Mouse (Mus musculus): ENCODE results near the gene Epha1. TPM values are rescaled to one million over a fixed set of nuclear protein-coding genes. Genes with fewer than 3 reads are reported as not detected.

Epha1 gene
- polyA plus RNA-seq, 1 experiment from 2014 or later, result 0.24 TPM

GRCm38 (mm10) chr6:42372421-42372815, 650 bp downstream of the Epha1 start:
- ATAC-seq (ENCODE audit: low FRiP score), result peak; percentile 28; the same call in 1 of the 2 replicates
- H3K4me1 ChIP-seq, result peaks cover 14% of the 10 kb centered on the region
- H3K27ac ChIP-seq (replicated peaks), result no peak overlapping the region
- peak overlapping the region; percentile 98 for H3K4me2 ChIP-seq
- no peak overlapping the region for H3K9ac ChIP-seq (replicated peaks)
- H3K27me3 ChIP-seq (replicated peaks), result 0 out of 2 replicates have a peak, but pooled peaks cover 3% of the 10 kb centered on the region
- no peaks in the 10 kb centered on the region for H3K36me3 ChIP-seq
- WGBS, result 20% methylated on average over 9 of the region's 9 CpGs
- peak overlapping the region; percentile 51; the same call in 1 of the 2 replicates for H3K4me3 ChIP-seq (replicated peaks)
- H3K9me3 ChIP-seq (replicated peaks), result no peaks in the 10 kb centered on the region

DNA sequence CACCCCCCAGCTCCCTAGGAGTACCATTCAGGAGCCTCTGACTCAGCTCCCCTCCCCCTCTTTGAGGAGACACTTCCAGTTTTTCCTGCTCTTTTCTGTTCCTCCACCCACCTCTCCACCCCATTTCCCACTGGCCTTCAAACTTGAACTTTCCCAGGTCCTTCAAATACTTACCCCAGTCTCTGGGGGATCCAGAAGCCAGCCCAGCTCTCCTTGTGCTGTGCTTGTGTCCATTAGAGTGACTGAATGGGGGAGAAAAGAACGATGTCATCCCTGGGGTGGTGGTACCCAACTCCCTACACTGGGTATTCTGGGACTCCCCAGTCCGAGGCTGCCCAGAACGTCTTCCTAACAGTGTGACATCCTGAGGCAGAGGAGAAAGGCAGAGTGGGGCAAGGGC, 1.1 kb downstream of the Epha1 start:
- Histone ChIP-seq H3K36me3 (no peaks in the 10 kb centered on the region), H3K27me3 (replicated peaks) (0 out of 2 replicates have a peak, but pooled peaks cover 3% of the 10 kb centered on the region), H3K27ac (replicated peaks) (no peak overlapping the region), H3K9ac (replicated peaks) (no peak overlapping the region), H3K9me3 (replicated peaks) (no peaks in the 10 kb centered on the region), H3K4me2 (no peak overlapping the region), H3K4me3 (replicated peaks) (no peak overlapping the region), H3K4me1 (peaks cover 14% of the 10 kb centered on the region)
- 12% methylated on average over 3 of the region's 3 CpGs for whole genome bisulfite sequencing
- no peak for ATAC-seq (ENCODE audit: low FRiP score)

- 35% methylated on average over 4 of the region's 4 CpGs for WGBS
- H3K27ac ChIP-seq (replicated peaks), result no peak overlapping the region
- no peaks in the 10 kb centered on the region for H3K9me3 ChIP-seq (replicated peaks)
- no peak for ATAC-seq (ENCODE audit: low FRiP score)
- 0 out of 2 replicates have a peak, but pooled peaks cover 3% of the 10 kb centered on the region for H3K27me3 ChIP-seq (replicated peaks)
- H3K4me2 ChIP-seq, result no peak overlapping the region
- no peaks in the 10 kb centered on the region for H3K36me3 ChIP-seq
- peaks cover 14% of the 10 kb centered on the region for H3K4me1 ChIP-seq
- no peak overlapping the region for H3K9ac ChIP-seq (replicated peaks)
- H3K4me3 ChIP-seq (replicated peaks), result no peak overlapping the region
Observed at GRCm38 (mm10) chr6:42370630-42371363, 2.3 kb downstream of the Epha1 start.

- H3K27me3 ChIP-seq (replicated peaks), result 0 out of 2 replicates have a peak, but pooled peaks cover 3% of the 10 kb centered on the region
- H3K27ac ChIP-seq (replicated peaks), result no peak overlapping the region
- WGBS, result 10% methylated on average over 3 of the region's 3 CpGs
- no peak overlapping the region for H3K9ac ChIP-seq (replicated peaks)
- H3K4me1 ChIP-seq, result peaks cover 14% of the 10 kb centered on the region
- no peak overlapping the region for H3K4me3 ChIP-seq (replicated peaks)
- H3K4me2 ChIP-seq, result no peak overlapping the region
- H3K36me3 ChIP-seq, result no peaks in the 10 kb centered on the region
- no peak for ATAC-seq (ENCODE audit: low FRiP score)
- no peaks in the 10 kb centered on the region for H3K9me3 ChIP-seq (replicated peaks)
Observed at GRCm38 (mm10) chr6:42369870-42370269, 3.2 kb downstream of the Epha1 start.

- no peak for ATAC-seq (ENCODE audit: low FRiP score)
- H3K4me3 ChIP-seq (replicated peaks), result no peak overlapping the region
- H3K36me3 ChIP-seq, result peaks cover 5% of the 10 kb centered on the region
- H3K4me2 ChIP-seq, result no peak overlapping the region
- H3K4me1 ChIP-seq, result 0 out of 2 replicates have a peak, but pooled peaks cover 4% of the 10 kb centered on the region
- H3K9ac ChIP-seq (replicated peaks), result no peak overlapping the region
- no peak overlapping the region for H3K27ac ChIP-seq (replicated peaks)
- WGBS, result 93% methylated on average over 6 of the region's 6 CpGs
- no peaks in the 10 kb centered on the region for H3K27me3 ChIP-seq (replicated peaks)
- no peaks in the 10 kb centered on the region for H3K9me3 ChIP-seq (replicated peaks)
Observed at GRCm38 (mm10) chr6:42365215-42365614, 7.9 kb downstream of the Epha1 start.

GRCm38 (mm10) chr6:42364607-42365006, 8.5 kb downstream of the Epha1 start:
- Histone ChIP-seq H3K27ac (replicated peaks) (no peak overlapping the region), H3K36me3 (peaks cover 11% of the 10 kb centered on the region), H3K9ac (replicated peaks) (no peak overlapping the region), H3K27me3 (replicated peaks) (no peaks in the 10 kb centered on the region), H3K4me2 (no peak overlapping the region), H3K9me3 (replicated peaks) (no peaks in the 10 kb centered on the region), H3K4me1 (0 out of 2 replicates have a peak, but pooled peaks cover 4% of the 10 kb centered on the region), H3K4me3 (replicated peaks) (no peak overlapping the region)
- 95% methylated on average over 15 of the region's 15 CpGs for WGBS
- ATAC-seq (ENCODE audit: low FRiP score), result no peak

DNA sequence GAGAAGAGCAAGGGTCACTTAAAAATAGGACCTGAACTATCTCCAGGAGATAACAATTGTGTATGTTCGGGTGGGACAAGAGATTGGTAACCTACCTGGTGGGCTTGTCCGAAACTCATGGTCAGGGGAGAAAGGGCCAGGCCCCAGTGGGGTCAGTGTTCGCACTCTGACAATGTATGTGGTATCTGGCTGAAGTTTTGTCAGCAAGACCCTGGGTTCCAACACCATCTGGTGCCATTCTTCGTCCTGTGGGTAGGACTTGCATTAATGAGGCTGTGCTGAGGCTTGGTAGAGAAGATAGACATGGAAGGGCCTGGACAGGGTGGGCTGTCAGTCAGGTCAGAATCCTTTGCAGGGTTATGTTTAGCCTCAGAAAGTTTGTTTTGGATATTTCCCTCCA, 9.0 kb downstream of the Epha1 start:
- no peaks in the 10 kb centered on the region for H3K27me3 ChIP-seq (replicated peaks)
- peaks cover 15% of the 10 kb centered on the region for H3K36me3 ChIP-seq
- no peak for ATAC-seq (ENCODE audit: low FRiP score)
- 92% methylated on average over 4 of the region's 4 CpGs for WGBS
- H3K4me2 ChIP-seq, result no peak overlapping the region
- H3K9me3 ChIP-seq (replicated peaks), result no peaks in the 10 kb centered on the region
- H3K27ac ChIP-seq (replicated peaks), result no peak overlapping the region
- H3K9ac ChIP-seq (replicated peaks), result no peak overlapping the region
- 0 out of 2 replicates have a peak, but pooled peaks cover 4% of the 10 kb centered on the region for H3K4me1 ChIP-seq
- H3K4me3 ChIP-seq (replicated peaks), result no peak overlapping the region

- Histone ChIP-seq H3K9me3 (replicated peaks) (no peaks in the 10 kb centered on the region), H3K36me3 (peaks cover 25% of the 10 kb centered on the region), H3K27me3 (replicated peaks) (no peaks in the 10 kb centered on the region), H3K9ac (replicated peaks) (no peak overlapping the region), H3K4me1 (0 out of 2 replicates have a peak, but pooled peaks cover 4% of the 10 kb centered on the region), H3K4me2 (no peak overlapping the region), H3K4me3 (replicated peaks) (no peak overlapping the region), H3K27ac (replicated peaks) (no peak overlapping the region)
- ATAC-seq (ENCODE audit: low FRiP score), result no peak
- 63% methylated on average over 3 of the region's 3 CpGs for WGBS
Observed at GRCm38 (mm10) chr6:42362974-42363373, 10.1 kb downstream of the Epha1 start.

DNA sequence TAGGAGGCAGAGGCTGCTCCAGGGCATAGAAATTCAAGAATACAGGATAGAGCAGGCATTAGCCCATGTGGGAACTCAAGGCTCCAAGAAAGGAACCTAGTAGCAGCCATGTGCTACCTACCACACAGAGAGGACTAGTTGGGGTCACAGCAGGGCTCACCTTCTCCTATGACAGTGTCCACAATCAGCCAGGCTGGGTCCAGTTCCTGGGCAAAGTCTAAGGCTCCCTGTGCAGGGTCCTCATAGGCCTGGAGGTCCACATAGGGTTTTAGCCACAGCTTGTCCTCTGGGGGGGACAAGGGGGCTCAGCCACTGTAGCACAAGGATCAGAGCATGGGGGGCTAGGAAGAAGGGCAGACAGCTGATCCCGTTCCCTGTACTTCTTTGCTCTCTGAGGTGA, 10.6 kb downstream of the Epha1 start:
- ATAC-seq (ENCODE audit: low FRiP score), result no peak
- no peak overlapping the region for H3K9ac ChIP-seq (replicated peaks)
- no peaks in the 10 kb centered on the region for H3K27me3 ChIP-seq (replicated peaks)
- H3K4me2 ChIP-seq, result no peak overlapping the region
- no peak overlapping the region for H3K27ac ChIP-seq (replicated peaks)
- H3K4me1 ChIP-seq, result 0 out of 2 replicates have a peak, but pooled peaks cover 4% of the 10 kb centered on the region
- peaks cover 30% of the 10 kb centered on the region for H3K36me3 ChIP-seq
- no peaks in the 10 kb centered on the region for H3K9me3 ChIP-seq (replicated peaks)
- 86% methylated on average over 1 of the region's 1 CpGs for WGBS
- H3K4me3 ChIP-seq (replicated peaks), result no peak overlapping the region

DNA sequence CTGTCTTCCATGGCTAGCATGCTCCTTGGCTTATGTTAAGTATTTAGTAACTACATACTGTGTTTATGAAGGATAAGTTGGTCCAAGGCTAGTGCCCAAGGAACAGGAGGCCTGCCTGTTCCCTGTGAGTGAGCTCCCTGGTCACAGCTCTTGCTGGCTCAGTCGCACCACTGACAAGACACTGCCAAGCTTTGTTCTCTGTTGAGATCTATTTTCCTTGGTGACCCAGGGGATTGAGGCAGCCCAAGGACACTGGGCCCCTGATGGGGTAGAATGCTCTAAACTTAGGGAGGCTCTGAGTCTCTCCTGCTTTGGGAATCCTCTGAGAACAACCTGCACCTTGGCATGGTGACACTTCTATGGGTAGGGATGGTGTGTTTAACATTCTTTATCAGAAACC, 11.0 kb downstream of the Epha1 start:
- ATAC-seq (ENCODE audit: low FRiP score), result no peak
- H3K9ac ChIP-seq (replicated peaks), result no peak overlapping the region
- H3K4me1 ChIP-seq, result 0 out of 2 replicates have a peak, but pooled peaks cover 4% of the 10 kb centered on the region
- peaks cover 34% of the 10 kb centered on the region for H3K36me3 ChIP-seq
- H3K27ac ChIP-seq (replicated peaks), result no peak overlapping the region
- no peak overlapping the region for H3K4me2 ChIP-seq
- 71% methylated on average over 1 of the region's 1 CpGs for WGBS
- no peak overlapping the region for H3K4me3 ChIP-seq (replicated peaks)
- no peaks in the 10 kb centered on the region for H3K27me3 ChIP-seq (replicated peaks)
- no peaks in the 10 kb centered on the region for H3K9me3 ChIP-seq (replicated peaks)

- Histone ChIP-seq H3K4me1 (0 out of 2 replicates have a peak, but pooled peaks cover 4% of the 10 kb centered on the region), H3K4me2 (no peak overlapping the region), H3K9ac (replicated peaks) (no peak overlapping the region), H3K4me3 (replicated peaks) (no peak overlapping the region), H3K27ac (replicated peaks) (no peak overlapping the region), H3K36me3 (peaks cover 42% of the 10 kb centered on the region), H3K27me3 (replicated peaks) (no peaks in the 10 kb centered on the region), H3K9me3 (replicated peaks) (no peaks in the 10 kb centered on the region)
- no peak for ATAC-seq (ENCODE audit: low FRiP score)
- WGBS, result 93% methylated on average over 13 of the region's 13 CpGs
Observed at GRCm38 (mm10) chr6:42361041-42361895, 11.8 kb downstream of the Epha1 start.

All from neural tube, embryonic 15.5 days (tissue).